Mouse (Mus musculus) CH12.LX (cell line): ENCODE results near the gene Gm7735. TPM values are rescaled to one million over a fixed set of nuclear protein-coding genes. Genes with fewer than 3 reads are reported as not detected.
"Not testable (repeated sequence)": the region's sequence is repeated elsewhere in the genome, so short reads cannot be mapped to it uniquely, and the experiment has no call there.

Source experiments
- DNase-seq: peaks from one replicate; pipeline ENCODE4 v3.0.0-alpha.2; 2013; ENCODE audit errors: extremely low read depth
- H3K27ac ChIP-seq: 2 replicates; pipeline ENCODE4 v1.5.1; 2012; ENCODE audit warnings: low read depth, mild to moderate bottlenecking, control low read depth, moderate library complexity; ENCODE audit not compliant: insufficient read depth
- H3K27me3 ChIP-seq: replicated peaks from 2 replicates; pipeline ENCODE3; 2012; ENCODE audit warnings: inconsistent platforms
- H3K36me3 ChIP-seq, 2 experiments: replicated peaks in 1 of 2; 2 replicates each; pipeline versions ENCODE3 to v1.6.1; 2012; ENCODE audit warnings: inconsistent platforms in 1 of 2, low read length in 1 of 2, mild to moderate bottlenecking in 1 of 2, mixed read lengths in 1 of 2, moderate library complexity in 1 of 2; ENCODE audit not compliant: control insufficient read depth in 1 of 2, insufficient read depth in 1 of 2
- H3K4me1 ChIP-seq, 2 experiments: 2 replicates each; pipeline ENCODE4 v1.6.1; 2012; ENCODE audit warnings: inconsistent platforms in 1 of 2, moderate library complexity in 1 of 2; ENCODE audit not compliant: insufficient read depth in 2 of 2, control insufficient read depth in 1 of 2
- H3K4me2 ChIP-seq: 2 replicates; pipeline ENCODE4 v1.6.1; 2012; ENCODE audit warnings: low read depth, mild to moderate bottlenecking, control low read depth; ENCODE audit not compliant: poor library complexity, insufficient read depth, severe bottlenecking
- H3K4me3 ChIP-seq, 3 experiments: fragments of 150-350 bp in 1 of 3; sonication (generic) in 1 of 3; replicated peaks in 1 of 3; 2 replicates each; pipeline versions ENCODE3 to v1.5.1; 2011 to 2012; ENCODE audit warnings: low read depth in 2 of 3, low read length in 2 of 3, mild to moderate bottlenecking in 2 of 3, moderate library complexity in 2 of 3, control low read depth in 1 of 3, improper control_type of control experiment in 1 of 3, inconsistent platforms in 1 of 3, mixed read lengths in 1 of 3; ENCODE audit not compliant: poor library complexity in 1 of 3
- H3K79me2 ChIP-seq: replicated peaks from 2 replicates; pipeline ENCODE4 v1.6.1; 2012; ENCODE audit warnings: mild to moderate bottlenecking, moderate library complexity; ENCODE audit not compliant: control insufficient read depth, poor library complexity, insufficient read depth, severe bottlenecking; ENCODE audit errors: extremely low read depth
- H3K9ac ChIP-seq: 2 replicates; pipeline ENCODE4 v1.6.1; 2012; ENCODE audit warnings: low read depth, mild to moderate bottlenecking, control low read depth, moderate library complexity; ENCODE audit not compliant: insufficient read depth
- H3K9me3 ChIP-seq: replicated peaks from 2 replicates; pipeline ENCODE3; 2012; ENCODE audit warnings: low read length, inconsistent platforms, mixed read lengths
- BHLHE40 ChIP-seq: IDR thresholded peaks from 2 replicates; pipeline ENCODE4 v1.6.1; 2011; ENCODE audit warnings: mild to moderate bottlenecking, low read depth, low read length, improper control_type of control experiment
- ELF1 ChIP-seq: IDR thresholded peaks from 2 replicates; pipeline ENCODE4 v1.6.1; 2014; ENCODE audit warnings: low read depth, mild to moderate bottlenecking, inconsistent platforms, low read length, improper control_type of control experiment
- ETS1 ChIP-seq: conservative IDR thresholded peaks from 2 replicates; pipeline ENCODE4 v1.6.1; 2012; ENCODE audit warnings: low read depth, mild to moderate bottlenecking, inconsistent platforms, low read length, improper control_type of control experiment, moderate library complexity
- IRF4 ChIP-seq: IDR thresholded peaks from 2 replicates; pipeline ENCODE4 v1.6.1; 2014; ENCODE audit warnings: low read depth, mild to moderate bottlenecking, inconsistent platforms, low read length, improper control_type of control experiment
- JUND ChIP-seq: conservative IDR thresholded peaks from 2 replicates; pipeline ENCODE4 v1.6.1; 2011; ENCODE audit warnings: low read depth, low read length, improper control_type of control experiment
- KAT2A ChIP-seq: IDR thresholded peaks from 2 replicates; pipeline ENCODE4 v1.6.1; 2012; ENCODE audit warnings: low read length, improper control_type of control experiment, inconsistent platforms; ENCODE audit not compliant: insufficient replicate concordance
- MEF2A ChIP-seq: IDR thresholded peaks from 2 replicates; pipeline ENCODE4 v1.6.1; 2014; ENCODE audit warnings: low read depth, mild to moderate bottlenecking, inconsistent platforms, low read length, improper control_type of control experiment, borderline replicate concordance
- MXI1 ChIP-seq: IDR thresholded peaks from 2 replicates; pipeline ENCODE4 v1.6.1; 2011; ENCODE audit warnings: mild to moderate bottlenecking, low read depth, low read length, improper control_type of control experiment
- MYC ChIP-seq: IDR thresholded peaks from 2 replicates; pipeline ENCODE4 v1.6.1; 2011; ENCODE audit warnings: low read depth, mild to moderate bottlenecking, improper control_type of control experiment, low read length
- NELFE ChIP-seq: IDR thresholded peaks from 2 replicates; pipeline ENCODE4 v1.6.1; 2011; ENCODE audit warnings: low read depth, low read length, improper control_type of control experiment
- POLR2A ChIP-seq: IDR thresholded peaks from 2 replicates; pipeline ENCODE4 v1.6.1; 2011; ENCODE audit warnings: low read depth, mild to moderate bottlenecking, improper control_type of control experiment, low read length
- POLR2AphosphoS2 ChIP-seq: IDR thresholded peaks from 2 replicates; pipeline ENCODE4 v1.6.1; 2011; ENCODE audit warnings: low read depth, low read length, improper control_type of control experiment
- RAD21 ChIP-seq: IDR thresholded peaks from 2 replicates; pipeline ENCODE4 v1.6.1; 2011; ENCODE audit warnings: low read depth, mild to moderate bottlenecking, low read length, improper control_type of control experiment, moderate library complexity
- RCOR1 ChIP-seq: conservative IDR thresholded peaks from 2 replicates; pipeline ENCODE4 v1.6.1; 2012; ENCODE audit warnings: low read depth, mild to moderate bottlenecking, inconsistent platforms, low read length, improper control_type of control experiment
- TBP ChIP-seq: conservative IDR thresholded peaks from 2 replicates; pipeline ENCODE4 v1.6.1; 2011; ENCODE audit warnings: low read depth, low read length, improper control_type of control experiment
- TCF12 ChIP-seq: IDR thresholded peaks from 2 replicates; pipeline ENCODE4 v1.6.1; 2014; ENCODE audit warnings: low read depth, mild to moderate bottlenecking, inconsistent platforms, low read length, improper control_type of control experiment
- UBTF ChIP-seq: IDR thresholded peaks from 2 replicates; pipeline ENCODE4 v1.6.1; 2012; ENCODE audit warnings: low read depth, mild to moderate bottlenecking, inconsistent platforms, low read length, improper control_type of control experiment, moderate library complexity
- USF1 ChIP-seq: IDR thresholded peaks from 2 replicates; pipeline ENCODE4 v1.6.1; 2014; ENCODE audit warnings: low read depth, mild to moderate bottlenecking, inconsistent platforms, low read length, improper control_type of control experiment
- USF2 ChIP-seq: conservative IDR thresholded peaks from 2 replicates; pipeline ENCODE4 v1.6.1; 2011; ENCODE audit warnings: low read depth, low read length, improper control_type of control experiment
- ZC3H11A ChIP-seq: IDR thresholded peaks from 2 replicates; pipeline ENCODE4 v1.6.1; 2012; ENCODE audit warnings: low read depth, mild to moderate bottlenecking, inconsistent platforms, low read length, improper control_type of control experiment
- ZKSCAN1 ChIP-seq: IDR thresholded peaks from 2 replicates; pipeline ENCODE4 v1.6.1; 2012; ENCODE audit warnings: low read depth, inconsistent platforms, low read length, improper control_type of control experiment, borderline replicate concordance
- dilution Hi-C: fragments of 300-500 bp; cut with MboI; formaldehyde crosslinking; loops from 2 replicates; pipeline ENCODE4 v1.14.3; 2020; ENCODE audit warnings: low sequenced_read_pairs; ENCODE audit not compliant: extremely low pct_unique_long_range_greater_than_20kb, extremely low pct_ligation_motif_present
- in situ Hi-C: fragments of 300-500 bp; cut with MboI; formaldehyde crosslinking; loops from 3 replicates; pipeline ENCODE4 v1.14.3; 2019; ENCODE audit warnings: low sequenced_read_pairs, low pct_ligation_motif_present, low pct_unique_long_range_greater_than_20kb, mixed read lengths
- polyA plus RNA-seq: library from polyadenylated mRNA; unstranded; fragments of >175 nt; gene quantifications from 2 replicates; pipeline ENCODE4 v1.2.1, GENCODE M21; 2012; ENCODE audit warnings: low read depth; ENCODE audit not compliant: insufficient read length
- total RNA-seq, 2 experiments: library from RNA; depleted of rRNA; stranded (reverse); fragments of 300-350 nt in 1 of 2; fragments of >200 nt in 1 of 2; gene quantifications; 2 replicates each; pipeline ENCODE4 v1.2.3; 2012 to 2014

Gm7735 gene
- total RNA-seq (2012; rRNA removed) (not detected in 2 replicates), total RNA-seq (2014; rRNA removed) (not detected in 2 replicates), polyA plus RNA-seq (not detected in 2 replicates)

DNA sequence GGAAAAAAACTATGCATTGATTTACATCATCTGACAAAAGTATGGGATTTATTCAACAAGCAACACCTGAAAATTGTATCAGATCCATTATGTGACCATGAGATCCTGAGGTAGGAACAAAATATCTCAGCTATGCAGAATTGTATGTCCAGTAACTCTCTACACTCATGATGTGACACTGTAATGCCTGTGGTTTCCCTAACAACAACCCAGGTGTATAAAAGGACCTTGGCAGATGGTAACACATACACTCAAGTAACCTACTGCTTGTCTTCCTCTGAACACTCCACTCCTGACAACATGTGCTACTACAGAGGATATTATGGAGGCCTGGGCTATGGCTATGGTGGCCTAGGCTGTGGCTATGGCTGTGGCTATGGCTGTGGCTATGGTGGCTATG is at the start of gene Gm7735:
Gene Gm7735, plus strand, starts transcription at position 301 of the 400 bp plus-strand sequence.
- dilution Hi-C loops, H3K27me3 ChIP-seq, H3K79me2 ChIP-seq, H3K9ac ChIP-seq, H3K36me3 ChIP-seq, in situ Hi-C loops, H3K4me1 ChIP-seq, DNase-seq, H3K4me2 ChIP-seq, H3K27ac ChIP-seq, H3K4me3 ChIP-seq: not testable (repeated sequence)
- peaks cover 22% of the 10 kb centered on the region for H3K9me3 ChIP-seq

DNA sequence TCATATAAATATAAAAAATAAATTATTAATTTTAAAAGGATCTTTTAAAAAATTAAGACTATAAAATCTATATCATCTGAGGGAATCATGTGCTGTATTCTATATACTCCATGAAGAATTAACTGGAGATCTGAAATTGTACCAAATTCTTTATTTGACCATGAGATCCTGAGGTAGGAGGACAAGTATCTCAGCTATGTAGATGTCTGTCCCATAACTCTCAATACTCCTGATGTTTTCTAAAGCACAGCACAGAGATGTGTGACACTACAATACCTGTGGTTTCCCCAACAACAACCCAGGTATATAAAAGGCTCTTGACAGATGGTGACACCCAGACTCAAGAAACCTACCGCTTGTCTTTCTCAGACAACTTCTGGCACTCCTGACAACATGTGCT is 28.7 kb upstream of the Gm7735 start, which contains the start of gene Gm6358:
Gene Gm6358, plus strand, starts transcription at position 301 of the 400 bp plus-strand sequence.
- in situ Hi-C loops = no loop called here

GRCm38 (mm10) chr16:89150786-89151185 is 18.5 kb upstream of the Gm7735 start, which contains the start of gene Gm10061:
TSS of gene Gm10061 (plus strand) at chr16:89151086.
- TF ChIP-seq RAD21 = no peak
- TF ChIP-seq, all 38 proteins: peak for 0
- no peaks in the 10 kb centered on the region for H3K4me1 ChIP-seq
- H3K27ac ChIP-seq = no peak within 1 kb of the TSS
- no peak for DNase-seq
- H3K9ac ChIP-seq = no peak within 1 kb of the TSS
- no peak within 1 kb of the TSS for H3K4me2 ChIP-seq
- no peaks in the 10 kb centered on the region for H3K27me3 ChIP-seq
- H3K9me3 ChIP-seq = peaks cover 38% of the 10 kb centered on the region
- dilution Hi-C loops (no loop called here), in situ Hi-C loops (no loop called here)
- H3K36me3 ChIP-seq = no peaks in the 10 kb centered on the region
- H3K79me2 ChIP-seq = no peaks in the 10 kb centered on the region
- H3K4me3 ChIP-seq = no peak within 1 kb of the TSS

More for the DNA sequence above, 28.7 kb upstream of the Gm7735 start, which contains the start of gene Gm6358:
- no peaks in the 10 kb centered on the region for H3K36me3 ChIP-seq
- no peak for DNase-seq
- peaks cover 46% of the 10 kb centered on the region for H3K9me3 ChIP-seq
- H3K27ac ChIP-seq = no peak within 1 kb of the TSS
- H3K4me1 ChIP-seq = no peaks in the 10 kb centered on the region
- no peak within 1 kb of the TSS for H3K4me3 ChIP-seq
- TF ChIP-seq UBTF (no peak), ETS1 (no peak), ELF1 (no peak), RCOR1 (no peak), MEF2A (no peak), KAT2A (no peak), ZKSCAN1 (no peak), IRF4 (no peak), USF2 (no peak), POLR2AphosphoS2 (no peak), TBP (no peak), MYC (no peak), POLR2A (no peak), NELFE (no peak), JUND (no peak), USF1 (no peak), ZC3H11A (no peak), MXI1 (no peak), BHLHE40 (no peak), TCF12 (no peak)
- H3K4me2 ChIP-seq = no peak within 1 kb of the TSS
- no peaks in the 10 kb centered on the region for H3K27me3 ChIP-seq
- no peaks in the 10 kb centered on the region for H3K79me2 ChIP-seq
- dilution Hi-C loops = no loop called here
- H3K9ac ChIP-seq = no peak within 1 kb of the TSS
